Mouse (Mus musculus): ENCODE data around the gene Cadps. TPM values are rescaled to one million over a fixed set of nuclear protein-coding genes. Genes with fewer than 3 reads are reported as not detected.

Gene Cadps
- polyA plus RNA-seq, 2 experiments from 2014 or later: 0.38 TPM; not detected in 1

DNA sequence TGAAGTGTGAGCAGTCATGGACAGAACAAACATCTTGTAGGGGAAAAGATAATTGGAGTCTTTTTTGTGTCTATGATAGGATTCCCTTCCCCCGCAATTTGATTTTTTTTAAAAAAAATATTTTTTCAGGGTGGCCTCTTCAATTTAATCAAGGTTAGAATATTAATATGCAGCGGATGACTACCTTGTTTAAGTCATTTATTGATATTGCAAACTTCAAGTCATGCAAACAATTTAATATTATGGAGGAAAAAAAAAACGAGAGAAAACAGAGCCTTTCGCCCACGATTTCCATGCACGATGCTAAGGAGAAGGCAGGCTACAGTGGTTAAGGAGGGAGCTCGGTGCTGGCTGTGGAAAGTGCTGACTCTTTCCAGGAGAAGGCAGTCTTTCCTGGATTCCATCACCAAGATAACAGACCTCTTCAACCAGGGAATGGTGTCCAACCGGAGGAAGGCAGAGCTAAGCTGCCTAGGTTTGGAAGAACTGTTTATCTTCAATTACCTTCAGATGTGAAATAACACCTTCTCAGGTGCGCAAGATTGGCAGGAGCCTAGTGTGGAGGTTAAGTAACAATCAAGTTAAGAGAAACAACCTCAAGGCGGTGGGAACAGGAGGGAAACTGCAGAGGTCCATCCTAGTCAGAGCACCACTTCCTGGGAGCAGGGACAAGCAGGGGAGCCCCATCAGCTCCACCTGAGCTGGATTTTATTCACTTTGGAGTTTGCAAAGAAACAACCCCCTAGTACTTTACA lies 483.9 kb downstream of the Cadps start:
- ATAC-seq: no peak

DNA sequence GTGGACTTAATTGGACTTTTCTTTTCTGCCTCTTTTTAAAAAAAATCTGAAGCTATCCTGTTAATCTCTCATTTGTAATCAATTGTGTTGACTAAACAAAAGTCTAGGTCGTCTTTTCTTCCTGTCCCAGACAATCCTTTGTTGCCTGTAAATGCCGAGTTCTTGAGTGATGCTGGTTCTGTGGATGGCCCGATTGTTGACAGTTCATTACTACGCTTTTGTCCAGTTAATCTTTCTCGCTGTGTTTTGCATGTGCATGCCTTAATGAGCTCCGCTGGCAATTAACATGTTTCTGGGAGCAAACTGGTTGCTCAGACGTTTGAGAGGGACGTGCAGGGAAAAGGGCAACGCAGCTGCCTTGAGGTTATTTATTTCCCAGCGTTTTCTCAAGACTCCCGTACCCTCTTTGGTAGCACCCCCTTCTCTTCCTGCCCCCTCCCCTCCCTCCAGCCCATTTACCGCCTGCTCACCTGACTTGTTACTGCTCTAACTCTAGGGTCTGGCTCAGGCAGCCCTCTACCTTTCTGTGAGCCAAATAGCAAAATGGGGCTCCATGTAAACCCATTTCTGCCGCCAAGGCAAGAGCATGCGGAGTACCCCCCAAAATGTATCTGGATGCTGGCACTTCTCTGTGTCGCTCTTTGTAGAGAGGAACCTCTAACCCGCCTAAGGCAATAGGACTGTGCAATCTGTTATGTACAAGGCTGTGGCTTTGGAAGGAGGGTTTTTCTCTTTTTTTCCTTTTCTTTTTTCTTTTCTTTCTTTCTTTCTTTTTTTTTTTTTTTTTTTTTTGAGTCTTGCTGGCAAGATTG lies 484.7 kb downstream of the Cadps start:
- no peak for ATAC-seq

DNA sequence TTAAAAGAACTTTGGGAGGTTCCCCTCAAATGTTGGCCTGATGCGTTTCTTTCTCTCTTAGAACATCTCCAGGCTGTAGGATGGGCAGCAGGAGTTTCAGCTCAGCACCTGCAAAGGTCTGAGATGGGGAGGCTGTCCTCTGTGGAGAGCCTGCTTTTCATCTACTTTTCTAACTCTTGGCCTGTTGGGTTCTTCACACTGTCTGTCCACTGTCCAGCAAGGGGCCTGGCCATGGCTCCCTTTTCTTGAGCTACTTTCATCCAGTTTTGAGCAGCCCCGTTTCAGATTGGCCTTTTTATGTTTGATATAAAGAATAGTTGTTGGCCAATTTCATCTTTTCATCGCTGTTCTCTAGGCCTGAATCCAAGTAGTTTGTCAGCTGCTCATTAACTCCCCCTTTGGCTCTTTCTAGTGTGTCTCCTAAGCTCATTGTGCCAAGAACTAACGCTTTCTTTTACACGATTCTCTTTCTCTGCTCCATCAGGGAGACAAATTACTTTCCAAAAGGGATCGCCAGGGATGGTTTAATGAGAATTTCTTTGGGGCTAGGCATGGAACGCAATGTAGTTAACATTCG lies 485.4 kb downstream of the Cadps start:
- no peak for ATAC-seq

DNA sequence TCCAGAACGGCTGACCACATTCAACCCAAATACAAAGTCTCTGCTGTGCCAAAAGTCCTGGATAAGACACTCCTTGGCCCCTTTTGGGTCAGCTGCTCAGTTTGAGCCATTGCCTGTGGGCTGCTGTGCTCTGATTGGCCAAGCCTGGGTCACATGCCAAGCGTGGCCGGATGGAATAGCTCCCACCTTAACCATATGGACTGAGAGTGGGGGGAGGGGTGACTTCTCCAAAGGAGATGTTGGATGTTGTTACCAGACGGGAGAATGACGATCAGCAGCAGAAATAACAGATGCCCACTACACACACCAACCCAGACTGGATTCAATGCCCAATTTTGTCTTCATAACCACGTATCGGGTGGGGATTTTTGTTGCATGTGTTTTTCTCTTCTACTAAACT lies 488.0 kb downstream of the Cadps start:
- ATAC-seq: no peak

DNA sequence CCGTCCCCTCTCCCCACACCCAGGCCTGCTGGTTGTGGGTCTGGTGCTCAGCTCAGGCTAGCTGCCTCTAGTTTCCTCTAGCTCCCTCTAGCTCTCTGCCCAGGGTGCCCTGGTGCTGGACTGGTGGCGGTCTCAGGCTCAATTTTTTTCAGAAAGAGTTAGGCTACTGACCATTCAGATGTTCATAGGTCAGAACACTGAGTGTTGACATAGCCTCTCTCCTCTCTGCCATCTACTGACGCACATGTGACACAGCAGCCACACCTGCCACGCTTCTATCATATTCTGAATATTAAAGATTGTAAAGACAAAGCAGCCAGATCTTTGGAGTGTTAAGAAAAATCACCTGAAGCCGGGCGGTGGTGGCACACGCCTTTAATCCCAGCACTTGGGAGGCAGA lies 489.3 kb downstream of the Cadps start:
- no peak for ATAC-seq
